ENCODE assay signal across 8 mouse cellular contexts in genomic region chr7:141408833-141409232, GRCm38 (mm10). TPM values are rescaled to one million over a fixed set of nuclear protein-coding genes. Genes with fewer than 3 reads are reported as not detected.
DNase-seq lines count a peak whose midpoint lies in the region; ATAC-seq and TF ChIP-seq lines count a peak whose summit lies in the region.

No protein-coding gene starts in this region.

- H3K27me3 ChIP-seq in forebrain, embryonic 10.5 days (ENCODE audit: poor library complexity, severe bottlenecking), result no peaks in the 10 kb centered on the region
- no peaks in the 10 kb centered on the region for H3K27me3 ChIP-seq in heart, postnatal 0 days (ENCODE audit: control insufficient read depth, insufficient read depth, low read length)
- H3K27me3 ChIP-seq in liver, embryonic 13.5 days, result no peaks in the 10 kb centered on the region
- H3K27me3 ChIP-seq in splenic B cell, adult 2 months (ENCODE audit: control insufficient read depth, insufficient read depth, low read length, poor library complexity, severe bottlenecking), result no peaks in the 10 kb centered on the region

- peak; percentile 77 for ATAC-seq in heart, postnatal 0 days (ENCODE audit: insufficient read depth, low read depth)
- peak; percentile 58 for ATAC-seq in liver, embryonic 13.5 days (ENCODE audit: low read depth)

- peak; percentile 92 for TF ChIP-seq CTCF in heart, postnatal 0 days (IDR thresholded peaks at IDR 0.05; ENCODE audit: low read depth)

- WGBS in forebrain, embryonic 10.5 days, result 19% methylated on average over 11 of the region's 11 CpGs
- WGBS in heart, postnatal 0 days, result 9% methylated on average over 11 of the region's 11 CpGs
- WGBS in liver, embryonic 13.5 days (ENCODE audit: insufficient replicate concordance), result 14% methylated on average over 11 of the region's 11 CpGs

- H3K9ac ChIP-seq in heart, postnatal 0 days (replicated peaks; ENCODE audit: low read depth, low read length), result no peak overlapping the region
- 0 out of 2 replicates have a peak overlapping the region, but pooled peaks have one; percentile 27 for H3K9ac ChIP-seq in liver, embryonic 13.5 days

- TF ChIP-seq EP300 in heart, postnatal 0 days (IDR thresholded peaks at IDR 0.05; ENCODE audit: low read depth), result no peak

- peak; percentile 88 for DNase-seq in CD4-positive, CD25-positive, alpha-beta regulatory T cell, adult 2 months (ENCODE audit: low read depth, low spot score)
- peak; percentile 71 for DNase-seq in c-Kit-positive CD71-negative TER-119-negative erythroid progenitor cells, embryonic 14.5 days (ENCODE audit: low read depth)
- DNase-seq in forebrain, embryonic 10.5 days (ENCODE audit: extremely low spot score, low spot score), result peak; percentile 87
- peak; percentile 85 for DNase-seq in heart, postnatal 0 days (ENCODE audit: low spot score)
- peak; percentile 89 to 93 for DNase-seq in kidney, postnatal 25 days
- peak; percentile 71 for DNase-seq in liver, embryonic 13.5 days
- DNase-seq in natural killer cell, adult 2 months (ENCODE audit: low spot score in 2 of 2), result peak; percentile 71 to 81
- peak; percentile 87 for DNase-seq in splenic B cell, adult 2 months (ENCODE audit: low read depth, low spot score)

- H3K4me3 ChIP-seq in forebrain, embryonic 10.5 days, result peak overlapping the region; percentile 19; the same call in 1 of the 2 replicates
- H3K4me3 ChIP-seq in heart, postnatal 0 days (ENCODE audit: low read depth, low read length), result no peak overlapping the region
- H3K4me3 ChIP-seq in liver, embryonic 13.5 days (replicated peaks), result no peak overlapping the region

- no peaks in the 10 kb centered on the region for H3K9me3 ChIP-seq in forebrain, embryonic 10.5 days
- H3K9me3 ChIP-seq in heart, postnatal 0 days (replicated peaks; ENCODE audit: control insufficient read depth, low read length), result no peaks in the 10 kb centered on the region
- no peaks in the 10 kb centered on the region for H3K9me3 ChIP-seq in liver, embryonic 13.5 days (replicated peaks)

- H3K27ac ChIP-seq in forebrain, embryonic 10.5 days, result peak overlapping the region; percentile 65
- H3K27ac ChIP-seq in heart, postnatal 0 days (ENCODE audit: low read depth), result no peak overlapping the region
- H3K27ac ChIP-seq in liver, embryonic 13.5 days, result no peak overlapping the region

- H3K4me2 ChIP-seq in heart, postnatal 0 days (ENCODE audit: low read depth, low read length), result no peak overlapping the region
- no peak overlapping the region for H3K4me2 ChIP-seq in liver, embryonic 13.5 days

- peaks cover 20% of the 10 kb centered on the region for H3K4me1 ChIP-seq in forebrain, embryonic 10.5 days
- H3K4me1 ChIP-seq in heart, postnatal 0 days (ENCODE audit: control insufficient read depth, insufficient read depth), result no peaks in the 10 kb centered on the region
- peaks cover 26% of the 10 kb centered on the region for H3K4me1 ChIP-seq in liver, embryonic 13.5 days (replicated peaks)

- peaks cover 48% of the 10 kb centered on the region for H3K36me3 ChIP-seq in forebrain, embryonic 10.5 days (replicated peaks)
- peaks cover 20% of the 10 kb centered on the region for H3K36me3 ChIP-seq in heart, postnatal 0 days (replicated peaks; ENCODE audit: control insufficient read depth, insufficient read depth, low read length)
- H3K36me3 ChIP-seq in liver, embryonic 13.5 days, result peaks cover 36% of the 10 kb centered on the region
- H3K36me3 ChIP-seq in splenic B cell, adult 2 months (ENCODE audit: control insufficient read depth, insufficient read depth, low read length, poor library complexity, severe bottlenecking), result no peaks in the 10 kb centered on the region

RNA-seq across cellular contexts. Expression of gene Gatd1, which starts 5.1 kb away (rescaled TPM):
- 43.2 and 44.7 TPM in 2 replicates for polyA plus RNA-seq in forebrain, embryonic 10.5 days (2016; fragmentation: Nextera tagmentation; extraction: Ambion mirVana)
- 29.4 and 32.7 TPM in 2 replicates for total RNA-seq in heart, postnatal 0 days (2014; rRNA removed; ENCODE audit: low replicate concordance)
- polyA plus RNA-seq in heart, postnatal 0 days (2015; fragmentation: Nextera tagmentation; extraction: Ambion mirVana), result 19.9 and 24.2 TPM in 2 replicates
- 18.1 and 18.3 TPM in 2 replicates for polyA plus RNA-seq in liver, embryonic 13.5 days (2015; fragmentation: Nextera tagmentation; extraction: Ambion mirVana)

RNA-seq across cellular contexts. Expression of gene Taldo1, which starts 16.8 kb away (rescaled TPM):
- polyA plus RNA-seq in forebrain, embryonic 10.5 days (2016; fragmentation: Nextera tagmentation; extraction: Ambion mirVana), result 335 and 368 TPM in 2 replicates
- total RNA-seq in heart, postnatal 0 days (2014; rRNA removed; ENCODE audit: low replicate concordance), result 151 and 173 TPM in 2 replicates
- 225 and 238 TPM in 2 replicates for polyA plus RNA-seq in heart, postnatal 0 days (2015; fragmentation: Nextera tagmentation; extraction: Ambion mirVana)
- polyA plus RNA-seq in liver, embryonic 13.5 days (2015; fragmentation: Nextera tagmentation; extraction: Ambion mirVana), result 518 and 542 TPM in 2 replicates

RNA-seq across cellular contexts. Expression of gene Cend1, which starts 20.5 kb away (rescaled TPM):
- polyA plus RNA-seq in forebrain, embryonic 10.5 days (2016; fragmentation: Nextera tagmentation; extraction: Ambion mirVana), result 7.7 and 8.7 TPM in 2 replicates
- 0.27 and 3.2 TPM in 2 replicates for total RNA-seq in heart, postnatal 0 days (2014; rRNA removed; ENCODE audit: low replicate concordance)
- polyA plus RNA-seq in heart, postnatal 0 days (2015; fragmentation: Nextera tagmentation; extraction: Ambion mirVana), result 1.7 and 1.8 TPM in 2 replicates
- 0.10 and 0.14 TPM in 2 replicates for polyA plus RNA-seq in liver, embryonic 13.5 days (2015; fragmentation: Nextera tagmentation; extraction: Ambion mirVana)

RNA-seq across cellular contexts. Expression of gene Slc25a22, which starts 28.9 kb away (rescaled TPM):
- polyA plus RNA-seq in forebrain, embryonic 10.5 days (2016; fragmentation: Nextera tagmentation; extraction: Ambion mirVana), result 46.8 and 49.6 TPM in 2 replicates
- 9.7 and 17.7 TPM in 2 replicates for total RNA-seq in heart, postnatal 0 days (2014; rRNA removed; ENCODE audit: low replicate concordance)
- polyA plus RNA-seq in heart, postnatal 0 days (2015; fragmentation: Nextera tagmentation; extraction: Ambion mirVana), result 11.8 and 13.1 TPM in 2 replicates
- polyA plus RNA-seq in liver, embryonic 13.5 days (2015; fragmentation: Nextera tagmentation; extraction: Ambion mirVana), result 16.6 and 20.4 TPM in 2 replicates

RNA-seq across cellular contexts. Expression of gene Pidd1, which starts 35.0 kb away (rescaled TPM):
- polyA plus RNA-seq in forebrain, embryonic 10.5 days (2016; fragmentation: Nextera tagmentation; extraction: Ambion mirVana), result 24.9 and 26.4 TPM in 2 replicates
- total RNA-seq in heart, postnatal 0 days (2014; rRNA removed; ENCODE audit: low replicate concordance), result 0.15 and 2.0 TPM in 2 replicates
- polyA plus RNA-seq in heart, postnatal 0 days (2015; fragmentation: Nextera tagmentation; extraction: Ambion mirVana), result 1.7 and 2.3 TPM in 2 replicates
- polyA plus RNA-seq in liver, embryonic 13.5 days (2015; fragmentation: Nextera tagmentation; extraction: Ambion mirVana), result 10.9 and 11.4 TPM in 2 replicates
